Mouse (Mus musculus) midbrain, embryonic 11.5 days (tissue): ENCODE data around the gene Ice2. TPM values are rescaled to one million over a fixed set of nuclear protein-coding genes. Genes with fewer than 3 reads are reported as not detected.

Experiments used
- ATAC-seq: fragments of 200-750 bp; cut with Nextera tagmentation; 2 replicates; pipeline ENCODE4 v1.8.0; 2017; ENCODE audit warnings: moderate TSS enrichment, moderate library complexity; ENCODE audit not compliant: low FRiP score
- DNase-seq: peaks from one replicate; pipeline ENCODE4 v3.0.0; 2015; ENCODE audit warnings: low spot score; ENCODE audit errors: missing footprints
- H3K27ac ChIP-seq: fragments of 300-500 bp; sonication (generic); 2 replicates; pipeline ENCODE4 v1.5.1; 2014; ENCODE audit warnings: low read depth, low read length
- H3K27me3 ChIP-seq: fragments of 300-500 bp; sonication (generic); 2 replicates; pipeline ENCODE4 v1.6.1; 2014; ENCODE audit warnings: mild to moderate bottlenecking, low read length, moderate library complexity, mixed read lengths; ENCODE audit not compliant: control insufficient read depth, insufficient read depth
- H3K36me3 ChIP-seq: fragments of 300-500 bp; sonication (generic); 2 replicates; pipeline ENCODE4 v1.6.1; 2014; ENCODE audit warnings: mild to moderate bottlenecking, low read length, moderate library complexity, mixed read lengths; ENCODE audit not compliant: control insufficient read depth, insufficient read depth
- H3K4me1 ChIP-seq: fragments of 300-500 bp; sonication (generic); 2 replicates; pipeline ENCODE4 v1.6.1; 2014; ENCODE audit warnings: low read length; ENCODE audit not compliant: control insufficient read depth, insufficient read depth
- H3K4me2 ChIP-seq: fragments of 300-500 bp; sonication (generic); 2 replicates; pipeline ENCODE4 v1.6.1; 2014; ENCODE audit warnings: mild to moderate bottlenecking, moderate library complexity
- H3K4me3 ChIP-seq: fragments of 300-500 bp; sonication (generic); 2 replicates; pipeline ENCODE4 v1.5.1; 2014; ENCODE audit warnings: low read depth, low read length
- H3K9ac ChIP-seq: fragments of 300-500 bp; sonication (generic); 2 replicates; pipeline ENCODE4 v1.6.1; 2014; ENCODE audit warnings: low read length
- H3K9me3 ChIP-seq: fragments of 300-500 bp; sonication (generic); 2 replicates; pipeline ENCODE4 v1.6.1; 2016; ENCODE audit warnings: low read length; ENCODE audit not compliant: control insufficient read depth
- WGBS: fragments of 180-500 bp; shearing (Covaris S2); extraction: QIAGEN DNeasy Blood & Tissue Kit; methylation state at CpG from one replicate; pipeline ENCODE4 v1.1.7; 2014; 5-methylcytosine and 5-hydroxymethylcytosine counted together
- polyA plus RNA-seq: library from polyadenylated mRNA; unstranded; fragments of >200 nt; fragmentation: Nextera tagmentation; extraction: Ambion mirVana; gene quantifications from 2 replicates; pipeline ENCODE4 v1.2.1, GENCODE M21; 2014

Ice2 gene
- polyA plus RNA-seq, 1 experiment from 2014 or later = 20.9 TPM

DNA sequence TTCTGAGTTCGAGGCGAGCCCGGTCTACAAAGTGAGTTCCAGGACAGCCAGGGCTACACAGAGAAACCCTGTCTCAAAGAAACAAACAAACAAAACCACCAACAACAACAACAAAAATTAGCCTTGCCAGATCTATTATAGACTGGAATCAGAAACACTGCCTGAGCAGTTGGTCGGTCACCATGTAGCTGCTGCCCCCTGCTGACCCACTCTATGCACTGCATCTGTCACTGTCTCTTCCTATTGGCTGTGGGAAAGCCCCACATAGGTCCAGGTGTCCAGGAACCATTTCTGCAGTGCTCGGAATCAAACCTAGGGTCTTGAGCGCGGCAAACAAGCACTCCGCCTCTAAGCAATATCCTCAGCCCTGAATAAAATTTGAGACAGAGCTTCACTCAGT, 29.6 kb upstream of the Ice2 start:
- no peak overlapping the region for H3K9ac ChIP-seq
- ATAC-seq = no peak
- H3K4me3 ChIP-seq = no peak overlapping the region
- H3K9me3 ChIP-seq = no peaks in the 10 kb centered on the region
- WGBS = 75% methylated on average over 8 of the region's 8 CpGs
- peaks cover 3% of the 10 kb centered on the region; the same call in 1 of the 2 replicates for H3K4me1 ChIP-seq
- H3K27ac ChIP-seq = no peak overlapping the region
- H3K27me3 ChIP-seq = no peaks in the 10 kb centered on the region
- peak; percentile 95 for DNase-seq
- no peak overlapping the region for H3K4me2 ChIP-seq
- H3K36me3 ChIP-seq = no peaks in the 10 kb centered on the region

DNA sequence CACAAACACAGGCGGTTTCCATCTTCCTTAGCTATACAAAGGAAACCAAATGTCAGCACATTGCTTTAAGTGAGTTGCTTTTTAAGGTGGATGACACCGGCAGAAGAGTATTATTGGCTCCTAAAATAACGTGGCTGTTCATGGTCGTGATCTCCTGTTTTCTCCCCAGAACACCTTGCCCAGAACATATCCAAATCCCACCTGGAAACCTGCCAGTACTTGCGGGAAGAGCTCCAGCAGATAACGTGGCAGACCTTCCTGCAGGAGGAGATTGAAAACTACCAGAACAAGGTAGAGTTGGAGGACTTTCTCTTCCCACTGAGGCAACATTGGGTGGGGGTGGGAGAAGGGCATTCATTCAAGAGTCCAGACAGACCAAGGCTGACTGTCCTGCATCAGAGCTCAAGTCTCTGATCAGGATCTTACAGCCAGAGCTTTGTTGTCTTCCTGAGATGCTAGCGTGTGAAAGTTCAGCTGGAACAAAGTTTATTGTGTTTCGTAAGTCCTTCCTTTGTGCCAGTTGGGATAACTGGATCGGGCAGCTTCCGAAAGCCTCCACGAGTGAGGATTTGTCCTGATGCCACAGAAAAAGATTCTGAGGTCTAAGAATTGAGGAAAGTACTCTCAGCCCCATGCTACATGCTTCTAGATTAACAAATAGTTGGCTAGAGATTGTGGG, 26.5 kb upstream of the Ice2 start:
- Histone ChIP-seq H3K4me1 (peaks cover 3% of the 10 kb centered on the region; the same call in 1 of the 2 replicates), H3K4me2 (no peak overlapping the region), H3K9me3 (no peaks in the 10 kb centered on the region), H3K27me3 (no peaks in the 10 kb centered on the region), H3K9ac (no peak overlapping the region), H3K27ac (no peak overlapping the region), H3K36me3 (no peaks in the 10 kb centered on the region), H3K4me3 (no peak overlapping the region)
- DNase-seq (no peak), ATAC-seq (no peak)
- WGBS = 84% methylated on average over 11 of the region's 11 CpGs

DNA sequence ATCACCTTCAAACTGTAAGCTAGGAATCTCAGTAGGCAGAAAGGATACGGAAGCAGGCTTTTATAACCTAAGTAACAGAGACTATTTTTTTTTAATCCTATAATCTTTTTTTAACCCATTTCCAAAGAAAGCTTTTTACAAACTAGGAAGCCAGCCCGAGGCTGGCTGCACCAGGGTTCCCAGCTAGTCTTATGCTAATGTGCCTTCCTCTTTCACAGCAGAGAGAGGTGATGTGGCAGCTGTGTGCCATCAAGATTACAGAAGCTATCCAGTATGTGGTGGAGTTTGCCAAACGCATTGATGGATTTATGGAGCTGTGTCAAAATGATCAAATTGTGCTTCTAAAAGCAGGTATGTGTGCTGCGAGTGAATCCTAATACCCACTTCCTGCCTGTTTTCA, 24.8 kb upstream of the Ice2 start:
- no peak for ATAC-seq
- WGBS = 30% methylated on average over 4 of the region's 4 CpGs

DNA sequence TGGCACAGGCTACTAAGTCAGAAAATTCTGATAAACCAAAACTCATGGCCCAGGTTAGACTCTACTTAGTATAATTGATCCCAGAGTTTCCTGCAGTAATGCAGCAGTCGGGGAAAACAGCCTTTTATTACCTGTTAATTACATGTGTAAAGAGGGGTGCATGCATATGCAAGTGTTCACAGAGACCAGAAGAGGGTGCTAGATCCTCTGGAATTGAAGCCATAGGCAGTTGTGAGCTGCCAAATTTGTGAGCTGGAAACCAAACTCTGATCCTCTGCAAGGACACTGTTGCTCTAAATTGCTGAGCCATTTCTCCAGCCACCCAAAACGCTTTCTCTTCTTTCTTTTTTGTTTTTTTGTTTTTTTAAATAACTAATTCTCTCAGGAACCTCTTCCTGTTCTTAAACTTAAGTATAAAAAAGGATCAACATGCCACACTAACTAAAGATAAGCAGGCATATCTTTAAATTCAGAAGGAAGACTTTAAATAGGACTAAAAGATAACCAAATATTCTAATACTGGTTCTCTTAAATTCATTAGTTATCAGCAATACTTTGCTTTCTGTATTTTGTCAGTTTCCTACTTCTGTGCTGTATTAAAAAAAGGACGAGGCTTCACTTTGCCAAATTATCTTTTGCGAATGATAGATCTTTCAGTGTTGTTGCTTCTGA, 20.6 kb upstream of the Ice2 start:
- Histone ChIP-seq H3K27ac (no peak overlapping the region), H3K9ac (no peak overlapping the region), H3K9me3 (no peaks in the 10 kb centered on the region), H3K4me2 (no peak overlapping the region), H3K36me3 (no peaks in the 10 kb centered on the region), H3K4me3 (no peak overlapping the region), H3K4me1 (peaks cover 3% of the 10 kb centered on the region; the same call in 1 of the 2 replicates), H3K27me3 (no peaks in the 10 kb centered on the region)
- DNase-seq (no peak), ATAC-seq (no peak)
- WGBS = 89% methylated on average over 4 of the region's 4 CpGs

More for the DNA sequence above, 24.8 kb upstream of the Ice2 start:
- Histone ChIP-seq H3K9me3 (no peaks in the 10 kb centered on the region), H3K4me1 (peaks cover 3% of the 10 kb centered on the region; the same call in 1 of the 2 replicates), H3K27me3 (no peaks in the 10 kb centered on the region), H3K36me3 (no peaks in the 10 kb centered on the region), H3K9ac (no peak overlapping the region), H3K4me2 (no peak overlapping the region), H3K27ac (no peak overlapping the region), H3K4me3 (no peak overlapping the region)
- no peak for DNase-seq

DNA sequence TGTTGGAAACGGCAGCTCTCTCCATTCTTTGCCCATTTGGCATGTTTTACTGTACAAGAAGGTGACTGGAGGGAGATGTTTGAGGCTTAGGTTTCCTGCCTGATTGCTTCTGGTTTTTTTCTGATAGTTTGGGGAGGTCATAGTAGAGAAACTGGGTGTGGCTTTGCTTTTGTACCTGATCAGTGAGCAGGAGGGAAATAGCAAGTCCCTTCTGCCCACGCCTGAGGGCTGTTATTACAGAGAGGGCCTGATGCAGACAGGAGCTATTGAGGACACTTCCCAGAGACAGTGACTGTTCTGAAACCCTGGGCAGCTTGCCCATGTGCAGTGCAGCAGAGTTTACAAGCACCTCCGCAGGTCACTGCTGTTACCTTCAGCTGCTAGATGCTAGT, 20.1 kb upstream of the Ice2 start:
- H3K36me3 ChIP-seq = no peaks in the 10 kb centered on the region
- no peak for ATAC-seq
- H3K9ac ChIP-seq = no peak overlapping the region
- 94% methylated on average over 3 of the region's 3 CpGs for WGBS
- no peak overlapping the region for H3K4me3 ChIP-seq
- no peak for DNase-seq
- H3K9me3 ChIP-seq = no peaks in the 10 kb centered on the region
- peaks cover 3% of the 10 kb centered on the region; the same call in 1 of the 2 replicates for H3K4me1 ChIP-seq
- H3K4me2 ChIP-seq = no peak overlapping the region
- H3K27ac ChIP-seq = no peak overlapping the region
- H3K27me3 ChIP-seq = no peaks in the 10 kb centered on the region

DNA sequence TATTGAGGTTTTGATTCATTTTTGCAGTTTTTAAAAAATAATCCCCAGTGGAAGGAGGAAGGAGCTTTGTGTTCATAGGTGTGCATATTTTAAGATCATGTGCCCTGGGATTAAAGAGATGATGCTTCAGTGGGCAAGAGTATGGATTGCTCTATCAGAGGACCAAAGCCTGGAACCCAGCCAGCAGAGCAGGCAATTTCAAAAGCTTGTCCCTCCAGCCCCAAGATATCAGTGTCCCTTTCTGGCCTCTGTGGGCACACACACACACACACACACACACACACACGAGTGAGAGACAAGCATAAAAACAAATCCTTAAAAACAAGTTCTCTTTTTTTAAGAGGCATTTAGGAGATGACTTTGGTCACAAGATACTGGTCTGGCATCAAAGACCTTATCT, 17.2 kb upstream of the Ice2 start:
- H3K27me3 ChIP-seq = no peaks in the 10 kb centered on the region

DNA sequence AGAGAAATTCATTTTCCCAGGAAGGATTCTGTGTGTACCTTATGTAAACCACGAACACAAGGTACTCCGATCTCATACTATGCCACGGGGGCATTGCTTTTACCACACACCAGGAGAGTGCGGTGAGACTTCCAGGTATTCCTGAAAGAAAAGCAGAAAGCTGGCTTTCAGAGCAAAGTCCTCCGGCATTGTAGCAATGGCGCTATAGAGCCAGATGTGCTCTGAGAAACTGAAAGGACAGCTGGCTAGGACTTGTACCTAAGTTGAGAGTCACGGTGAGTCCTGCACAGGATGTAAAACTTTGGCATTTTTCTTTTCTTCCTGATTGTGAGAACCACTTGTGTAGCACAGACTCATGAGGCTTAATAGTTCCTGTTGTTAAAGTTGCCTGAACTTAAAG, 16.0 kb upstream of the Ice2 start:
- Histone ChIP-seq H3K27me3 (no peaks in the 10 kb centered on the region), H3K4me2 (no peak overlapping the region), H3K9me3 (no peaks in the 10 kb centered on the region), H3K4me1 (no peaks in the 10 kb centered on the region), H3K4me3 (no peak overlapping the region), H3K36me3 (no peaks in the 10 kb centered on the region), H3K9ac (no peak overlapping the region), H3K27ac (no peak overlapping the region)
- ATAC-seq (no peak), DNase-seq (no peak)
- 62% methylated on average over 7 of the region's 7 CpGs for WGBS

More for the DNA sequence above, 17.2 kb upstream of the Ice2 start:
- DNase-seq (no peak), ATAC-seq (no peak)
- 80% methylated on average over 1 of the region's 1 CpGs for WGBS
- Histone ChIP-seq H3K4me3 (no peak overlapping the region), H3K4me2 (no peak overlapping the region), H3K27ac (no peak overlapping the region), H3K9me3 (no peaks in the 10 kb centered on the region), H3K9ac (no peak overlapping the region), H3K4me1 (no peaks in the 10 kb centered on the region), H3K36me3 (no peaks in the 10 kb centered on the region)

DNA sequence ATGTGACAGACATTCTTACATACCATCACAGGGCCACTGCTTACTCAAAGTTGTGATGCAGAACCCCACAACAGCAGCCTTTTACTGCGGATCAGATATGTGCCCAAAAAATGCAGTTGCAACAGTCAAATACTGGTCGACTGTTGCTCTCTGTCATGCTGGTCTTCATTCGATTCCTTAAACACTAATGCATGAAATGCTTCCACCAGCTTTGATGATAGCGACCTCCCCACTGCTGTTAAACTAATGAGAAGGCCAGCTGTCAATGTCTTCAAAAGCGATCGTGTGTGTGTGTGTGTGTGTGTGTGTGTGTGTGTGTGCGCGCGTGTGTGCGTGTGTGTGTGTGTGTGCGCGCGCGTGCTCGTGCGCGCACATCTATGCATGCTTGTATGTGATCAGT, 13.2 kb upstream of the Ice2 start:
- Histone ChIP-seq H3K27ac (no peak overlapping the region), H3K27me3 (no peaks in the 10 kb centered on the region), H3K4me1 (no peaks in the 10 kb centered on the region), H3K4me2 (no peak overlapping the region), H3K4me3 (no peak overlapping the region), H3K9ac (no peak overlapping the region), H3K36me3 (no peaks in the 10 kb centered on the region), H3K9me3 (no peaks in the 10 kb centered on the region)
- DNase-seq (no peak), ATAC-seq (no peak)
- WGBS = 92% methylated on average over 17 of the region's 17 CpGs

DNA sequence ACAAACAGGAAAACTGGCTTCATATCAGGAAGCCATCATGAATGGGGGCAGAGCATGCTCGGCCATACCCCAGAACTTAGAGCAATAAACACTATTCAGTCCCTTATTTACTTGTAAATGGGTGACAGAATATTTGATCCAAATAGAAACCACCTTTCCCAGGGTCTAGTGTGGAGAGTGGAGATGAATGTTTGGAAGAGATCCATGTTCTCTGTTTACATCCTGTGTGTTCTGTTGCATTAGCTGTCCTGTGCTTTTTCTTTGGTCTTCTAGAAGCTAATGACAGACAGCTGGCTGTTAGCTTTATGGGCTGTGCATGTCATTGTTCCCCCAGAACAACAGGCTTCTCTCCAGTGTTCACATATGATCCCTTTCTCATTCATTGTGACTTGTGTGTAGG, 12.8 kb upstream of the Ice2 start:
- Histone ChIP-seq H3K4me3 (no peak overlapping the region), H3K4me1 (no peaks in the 10 kb centered on the region)
- 74% methylated on average over 1 of the region's 1 CpGs for WGBS

More for the DNA sequence above, 12.8 kb upstream of the Ice2 start:
- no peak for DNase-seq
- Histone ChIP-seq H3K4me2 (no peak overlapping the region), H3K36me3 (no peaks in the 10 kb centered on the region), H3K27me3 (no peaks in the 10 kb centered on the region), H3K9ac (no peak overlapping the region), H3K27ac (no peak overlapping the region), H3K9me3 (no peaks in the 10 kb centered on the region)
- no peak for ATAC-seq
